Mouse (Mus musculus): Measurements from ENCODE around the gene AC131692.1. TPM values are rescaled to one million over a fixed set of nuclear protein-coding genes. Genes with fewer than 3 reads are reported as not detected.

Gene AC131692.1
- polyA plus RNA-seq, 1 experiment from 2014 or later: 0.32 TPM

DNA sequence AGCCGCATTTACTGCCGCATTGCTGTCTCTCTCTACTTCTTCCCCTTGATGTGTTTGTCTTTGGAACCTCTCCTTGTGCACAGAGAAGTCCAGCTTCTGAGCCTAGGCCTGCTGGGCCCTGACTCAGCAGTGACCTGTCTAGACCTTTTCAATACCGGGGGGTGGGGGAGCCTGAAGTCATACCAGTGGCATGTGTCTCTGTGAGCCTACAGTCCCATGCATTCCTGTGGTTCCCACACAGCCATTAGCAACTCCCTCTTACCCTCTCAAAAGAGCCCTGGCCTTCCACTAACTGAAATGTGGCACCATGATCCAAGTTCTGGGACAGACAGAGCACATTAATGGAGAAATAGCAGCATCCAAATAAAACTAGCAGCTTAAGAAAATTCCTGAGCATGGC lies 42.2 kb downstream of the AC131692.1 start:
- Histone ChIP-seq H3K4me3 (replicated peaks) (no peak overlapping the region), H3K36me3 (peaks cover 32% of the 10 kb centered on the region), H3K9me3 (replicated peaks) (no peaks in the 10 kb centered on the region), H3K4me1 (replicated peaks) (peaks cover 56% of the 10 kb centered on the region), H3K9ac (no peak overlapping the region; the same call in 1 of the 2 replicates), H3K4me2 (no peak overlapping the region), H3K27me3 (no peaks in the 10 kb centered on the region), H3K27ac (no peak overlapping the region)
- no peak for DNase-seq
- ATAC-seq (ENCODE audit: low read depth): no peak
- WGBS (ENCODE audit: insufficient replicate concordance): 80% methylated on average over 3 of the region's 3 CpGs

DNA sequence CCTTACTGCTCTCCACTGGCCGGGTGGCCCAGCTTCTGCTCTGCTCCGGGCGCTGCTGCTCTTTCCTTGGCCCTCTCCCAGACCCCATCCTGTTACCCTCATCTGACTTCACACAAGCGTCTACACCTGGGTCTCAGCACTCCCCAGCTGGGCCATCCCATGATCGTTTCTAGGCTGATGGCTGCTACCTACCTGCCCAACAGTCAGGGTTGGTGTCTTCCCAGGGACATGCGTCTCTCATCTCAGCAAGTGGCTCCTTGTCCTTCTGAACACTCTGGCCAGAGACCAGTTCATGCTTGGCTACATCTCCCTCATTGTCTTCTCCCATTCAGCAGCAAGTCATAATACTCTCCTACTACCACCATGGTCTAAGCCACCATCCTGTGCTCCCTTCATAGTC lies 45.5 kb downstream of the AC131692.1 start:
- H3K4me2 ChIP-seq: peak overlapping the region; percentile 98
- WGBS (ENCODE audit: insufficient replicate concordance): 85% methylated on average over 6 of the region's 6 CpGs
- DNase-seq: no peak
- H3K9me3 ChIP-seq (replicated peaks): no peaks in the 10 kb centered on the region
- H3K4me3 ChIP-seq (replicated peaks): peak overlapping the region; percentile 83
- no peaks in the 10 kb centered on the region for H3K27me3 ChIP-seq
- H3K9ac ChIP-seq: peak overlapping the region; percentile 90
- peaks cover 26% of the 10 kb centered on the region for H3K36me3 ChIP-seq
- H3K4me1 ChIP-seq (replicated peaks): peaks cover 31% of the 10 kb centered on the region
- ATAC-seq (ENCODE audit: low read depth): no peak
- H3K27ac ChIP-seq: peak overlapping the region; percentile 99

DNA sequence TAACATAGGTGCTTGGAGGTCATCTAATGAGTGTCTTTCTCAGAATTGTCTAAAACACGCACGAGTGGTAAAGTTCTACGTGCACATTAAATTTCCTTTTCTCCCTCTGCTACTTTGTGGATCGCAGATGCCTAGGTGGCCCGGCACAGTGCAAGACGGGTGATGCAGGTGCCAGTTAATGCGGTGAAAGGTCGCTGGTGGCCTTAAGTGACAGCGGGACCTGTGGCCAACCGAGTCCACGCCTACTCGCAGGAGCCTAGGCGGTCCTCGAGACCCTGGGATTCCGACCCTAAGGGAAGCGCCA lies 46.1 kb downstream of the AC131692.1 start:
- Histone ChIP-seq H3K36me3 (peaks cover 21% of the 10 kb centered on the region), H3K4me2 (peak overlapping the region; percentile 98), H3K4me3 (replicated peaks) (peak overlapping the region; percentile 83), H3K27me3 (no peaks in the 10 kb centered on the region), H3K9ac (peak overlapping the region; percentile 90), H3K9me3 (replicated peaks) (no peaks in the 10 kb centered on the region), H3K4me1 (replicated peaks) (peaks cover 28% of the 10 kb centered on the region), H3K27ac (peak overlapping the region; percentile 99)
- 6% methylated on average over 16 of the region's 16 CpGs for WGBS (ENCODE audit: insufficient replicate concordance)
- ATAC-seq (ENCODE audit: low read depth) (peak; percentile 53; the same call in 1 of the 2 replicates), DNase-seq (no peak)

DNA sequence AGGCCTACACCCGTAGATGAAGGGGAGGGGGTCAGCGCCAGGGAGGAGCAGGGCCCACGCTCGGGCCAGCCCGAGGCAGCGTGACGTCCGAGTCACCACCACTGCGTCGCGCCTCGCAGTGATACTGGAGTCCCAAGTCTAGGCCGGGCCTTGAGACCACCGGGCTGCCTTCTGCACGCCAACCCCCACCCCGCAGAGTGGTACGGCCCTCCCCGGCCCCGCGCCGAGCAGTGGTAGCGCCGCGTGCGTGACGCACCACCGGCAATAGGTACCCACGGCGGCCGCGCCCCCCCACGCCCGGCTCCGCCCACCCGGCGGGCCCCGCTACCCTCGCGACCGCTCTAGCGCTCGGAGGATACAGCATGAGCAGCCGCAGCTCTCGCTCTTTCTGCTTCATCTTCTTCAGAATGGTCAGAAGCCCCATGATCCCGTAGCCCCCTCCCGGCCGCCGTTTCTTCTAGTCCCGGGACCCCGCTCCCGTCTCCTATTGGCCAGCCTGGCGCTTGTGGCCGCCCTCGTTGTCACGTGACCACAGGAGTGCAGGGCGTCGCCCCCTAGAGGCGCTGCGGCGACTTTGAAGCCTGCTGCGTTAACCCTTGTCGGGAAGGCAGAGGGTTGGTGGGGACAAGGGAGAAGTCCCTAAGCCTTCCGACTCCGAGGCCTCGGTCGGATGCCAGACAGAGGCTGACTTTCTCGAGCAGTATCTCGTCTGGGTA lies 46.6 kb downstream of the AC131692.1 start, which contains the start of gene Batf2:
Batf2 (plus strand) TSS at position 306 of the 716 bp plus-strand sequence.
- H3K4me3 ChIP-seq (replicated peaks): peak within 1 kb of the TSS; percentile 83
- WGBS (ENCODE audit: insufficient replicate concordance): under 1% methylated on average over 59 of the region's 68 CpGs
- H3K9ac ChIP-seq: peak within 1 kb of the TSS; percentile 90
- peak; percentile 91 for DNase-seq
- peaks cover 28% of the 10 kb centered on the region for H3K4me1 ChIP-seq (replicated peaks)
- H3K9me3 ChIP-seq (replicated peaks): no peaks in the 10 kb centered on the region
- H3K27me3 ChIP-seq: no peaks in the 10 kb centered on the region
- peak within 1 kb of the TSS; percentile 99 for H3K27ac ChIP-seq
- ATAC-seq (ENCODE audit: low read depth): peak; percentile 87
- peaks cover 16% of the 10 kb centered on the region for H3K36me3 ChIP-seq
- peak within 1 kb of the TSS; percentile 98 for H3K4me2 ChIP-seq

DNA sequence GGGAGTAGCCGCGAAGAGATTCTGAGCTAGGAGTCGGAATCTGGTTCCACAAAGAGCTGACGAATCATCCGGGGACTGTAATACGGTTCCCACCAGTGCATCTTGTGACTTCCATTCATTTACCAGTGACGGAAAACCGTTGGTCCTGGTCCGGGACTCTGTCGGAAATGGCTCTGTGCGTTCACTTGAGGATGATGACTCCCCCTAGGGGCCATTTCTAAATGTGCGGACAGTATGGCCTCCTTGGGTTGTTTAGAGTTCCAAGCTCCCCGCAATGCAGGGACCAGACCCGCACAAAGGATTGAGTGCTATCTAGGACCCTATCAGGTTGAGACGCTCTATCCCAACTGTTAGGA lies 47.2 kb downstream of the AC131692.1 start, which contains the start of gene Arl2:
Arl2 (minus strand) TSS at position 155 of the 356 bp plus-strand sequence.
- Histone ChIP-seq H3K27ac (peak within 1 kb of the TSS; percentile 99), H3K9me3 (replicated peaks) (no peaks in the 10 kb centered on the region), H3K4me3 (replicated peaks) (peak within 1 kb of the TSS; percentile 83), H3K27me3 (no peaks in the 10 kb centered on the region), H3K4me1 (replicated peaks) (peaks cover 26% of the 10 kb centered on the region), H3K36me3 (peaks cover 11% of the 10 kb centered on the region), H3K9ac (peak within 1 kb of the TSS; percentile 90), H3K4me2 (peak within 1 kb of the TSS; percentile 98)
- ATAC-seq (ENCODE audit: low read depth) (peak; percentile 76), DNase-seq (peak; percentile 81)
- under 1% methylated on average over 15 of the region's 15 CpGs for WGBS (ENCODE audit: insufficient replicate concordance)

DNA sequence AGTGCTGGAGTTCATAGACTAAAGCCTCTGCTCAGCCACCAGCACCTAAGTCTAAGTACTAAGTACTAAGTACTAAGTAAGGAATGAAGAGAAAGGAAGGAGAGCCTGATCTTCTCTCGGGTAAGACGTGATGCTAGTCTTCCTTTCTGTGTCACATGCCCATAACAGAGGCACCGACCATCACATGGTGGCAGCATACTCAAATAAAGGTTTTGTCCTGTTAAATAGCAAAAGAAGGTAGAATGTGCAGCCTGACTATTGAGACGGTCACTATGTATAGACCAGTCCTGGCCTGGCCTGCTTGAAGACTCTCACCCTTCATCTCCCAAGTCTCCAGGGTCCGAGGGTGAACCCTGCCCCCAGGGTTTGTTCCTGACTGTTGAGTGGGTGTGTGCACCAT lies 50.6 kb downstream of the AC131692.1 start:
- DNase-seq (no peak), ATAC-seq (ENCODE audit: low read depth) (no peak)
- 65% methylated on average over 5 of the region's 5 CpGs for WGBS (ENCODE audit: insufficient replicate concordance)
- Histone ChIP-seq H3K9me3 (replicated peaks) (no peaks in the 10 kb centered on the region), H3K27me3 (0 out of 2 replicates have a peak, but pooled peaks cover 2% of the 10 kb centered on the region), H3K9ac (no peak overlapping the region), H3K36me3 (no peaks in the 10 kb centered on the region), H3K4me2 (no peak overlapping the region), H3K4me3 (replicated peaks) (no peak overlapping the region), H3K4me1 (replicated peaks) (peaks cover 15% of the 10 kb centered on the region), H3K27ac (no peak overlapping the region)

Small RNAs within 50 kb of the gene (microRNA-seq; reads per million reads assigned to microRNA genes)
- 1.2 reads per million for gene Mir6988

Other genes with a start within 250 kb of the AC131692.1 start
- 13.9 and 15.8 TPM in 2 replicates for gene Frmd8, start 219.1 kb upstream of the AC131692.1 start, polyA plus RNA-seq (2015; fragmentation: Nextera tagmentation; extraction: Ambion mirVana)
- 5.7 and 6.8 TPM in 2 replicates for gene Slc25a45, start 216.6 kb upstream of the AC131692.1 start, polyA plus RNA-seq (2015; fragmentation: Nextera tagmentation; extraction: Ambion mirVana)
- gene Tigd3, start 200.3 kb upstream of the AC131692.1 start, polyA plus RNA-seq (2015; fragmentation: Nextera tagmentation; extraction: Ambion mirVana): 2.5 TPM in 2 replicates
- 56.7 and 60.0 TPM in 2 replicates for gene Dpf2, start 181.4 kb upstream of the AC131692.1 start, polyA plus RNA-seq (2015; fragmentation: Nextera tagmentation; extraction: Ambion mirVana)
- 2.7 and 3.0 TPM in 2 replicates for gene Cdc42ep2, start 169.6 kb upstream of the AC131692.1 start, polyA plus RNA-seq (2015; fragmentation: Nextera tagmentation; extraction: Ambion mirVana)
- gene Pola2, start 130.2 kb upstream of the AC131692.1 start, polyA plus RNA-seq (2015; fragmentation: Nextera tagmentation; extraction: Ambion mirVana): 62.2 and 69.8 TPM in 2 replicates
- not detected in 2 replicates for gene Slc22a20, start 108.3 kb upstream of the AC131692.1 start, polyA plus RNA-seq (2015; fragmentation: Nextera tagmentation; extraction: Ambion mirVana)
- 21.9 and 26.3 TPM in 2 replicates for gene Capn1, start 78.5 kb upstream of the AC131692.1 start, polyA plus RNA-seq (2015; fragmentation: Nextera tagmentation; extraction: Ambion mirVana)
- 11.6 and 13.9 TPM in 2 replicates for gene Syvn1, start 47.8 kb upstream of the AC131692.1 start, polyA plus RNA-seq (2015; fragmentation: Nextera tagmentation; extraction: Ambion mirVana)
- gene Mrpl49, start 36.6 kb upstream of the AC131692.1 start, polyA plus RNA-seq (2015; fragmentation: Nextera tagmentation; extraction: Ambion mirVana): 50.2 and 59.4 TPM in 2 replicates
- gene Fau, start 36.6 kb upstream of the AC131692.1 start, polyA plus RNA-seq (2015; fragmentation: Nextera tagmentation; extraction: Ambion mirVana): 639 and 696 TPM in 2 replicates
- gene Znhit2, start 33.2 kb upstream of the AC131692.1 start, polyA plus RNA-seq (2015; fragmentation: Nextera tagmentation; extraction: Ambion mirVana): 22.1 and 23.2 TPM in 2 replicates
- 30.6 and 33.2 TPM in 2 replicates for gene Tm7sf2, start 26.0 kb upstream of the AC131692.1 start, polyA plus RNA-seq (2015; fragmentation: Nextera tagmentation; extraction: Ambion mirVana)
- 29.1 and 31.6 TPM in 2 replicates for gene Vps51, start 17.2 kb upstream of the AC131692.1 start, polyA plus RNA-seq (2015; fragmentation: Nextera tagmentation; extraction: Ambion mirVana)
- not detected in 2 replicates for gene Tmem262, start 14.4 kb upstream of the AC131692.1 start, polyA plus RNA-seq (2015; fragmentation: Nextera tagmentation; extraction: Ambion mirVana)
- 0.49 and 0.80 TPM in 2 replicates for gene Gm28374, start 12.2 kb upstream of the AC131692.1 start, polyA plus RNA-seq (2015; fragmentation: Nextera tagmentation; extraction: Ambion mirVana)
- 22.6 and 23.5 TPM in 2 replicates for gene Zfpl1, start 9.5 kb upstream of the AC131692.1 start, polyA plus RNA-seq (2015; fragmentation: Nextera tagmentation; extraction: Ambion mirVana)
- gene Cdca5, start 9.4 kb upstream of the AC131692.1 start, polyA plus RNA-seq (2015; fragmentation: Nextera tagmentation; extraction: Ambion mirVana): 34.2 and 39.3 TPM in 2 replicates
- gene Naaladl1, start 11.4 kb downstream of the AC131692.1 start, polyA plus RNA-seq (2015; fragmentation: Nextera tagmentation; extraction: Ambion mirVana): 2.2 and 2.6 TPM in 2 replicates
- 27.5 and 27.9 TPM in 2 replicates for gene Sac3d1, start 24.2 kb downstream of the AC131692.1 start, polyA plus RNA-seq (2015; fragmentation: Nextera tagmentation; extraction: Ambion mirVana)
- 46.5 and 48.5 TPM in 2 replicates for gene Snx15, start 33.9 kb downstream of the AC131692.1 start, polyA plus RNA-seq (2015; fragmentation: Nextera tagmentation; extraction: Ambion mirVana)
- gene Batf2, start 46.6 kb downstream of the AC131692.1 start, polyA plus RNA-seq (2015; fragmentation: Nextera tagmentation; extraction: Ambion mirVana): 0.12 and 0.29 TPM in 2 replicates
- gene Arl2, start 47.1 kb downstream of the AC131692.1 start, polyA plus RNA-seq (2015; fragmentation: Nextera tagmentation; extraction: Ambion mirVana): 37.1 and 38.0 TPM in 2 replicates
- not detected in 2 replicates for gene Majin, start 90.0 kb downstream of the AC131692.1 start, polyA plus RNA-seq (2015; fragmentation: Nextera tagmentation; extraction: Ambion mirVana)
- 0.17 TPM in 1 of 2 replicates, not detected in the other for gene Gpha2, start 132.0 kb downstream of the AC131692.1 start, polyA plus RNA-seq (2015; fragmentation: Nextera tagmentation; extraction: Ambion mirVana)
- 3.5 and 4.9 TPM in 2 replicates for gene Ppp2r5b, start 141.5 kb downstream of the AC131692.1 start, polyA plus RNA-seq (2015; fragmentation: Nextera tagmentation; extraction: Ambion mirVana)
- gene Atg2a, start 147.2 kb downstream of the AC131692.1 start, polyA plus RNA-seq (2015; fragmentation: Nextera tagmentation; extraction: Ambion mirVana): 4.1 and 4.8 TPM in 2 replicates
- 68.8 and 72.6 TPM in 2 replicates for gene Ehd1, start 182.3 kb downstream of the AC131692.1 start, polyA plus RNA-seq (2015; fragmentation: Nextera tagmentation; extraction: Ambion mirVana)
- gene Cdc42bpg, start 212.0 kb downstream of the AC131692.1 start, polyA plus RNA-seq (2015; fragmentation: Nextera tagmentation; extraction: Ambion mirVana): 0.14 and 0.16 TPM in 2 replicates
- gene Men1, start 240.6 kb downstream of the AC131692.1 start, polyA plus RNA-seq (2015; fragmentation: Nextera tagmentation; extraction: Ambion mirVana): 26.3 and 29.9 TPM in 2 replicates
- 4.5 and 5.8 TPM in 2 replicates for gene Map4k2, start 246.7 kb downstream of the AC131692.1 start, polyA plus RNA-seq (2015; fragmentation: Nextera tagmentation; extraction: Ambion mirVana)